Comparison of ENCODE assay signal across 23 mouse cellular contexts in genomic region chr4:135192841-135193240, GRCm38 (mm10).
DNase-seq lines count a peak whose midpoint lies in the region; ATAC-seq and TF ChIP-seq lines count a peak whose summit lies in the region.
"Had no signal": no experiment of that assay in that cellular context is flagged by ENCODE, and none has a peak within 500 bp of the region (broad histone marks: within the 10 kb centered on the region; RNA-seq: fewer than 3 reads in every experiment).

No protein-coding gene starts in this region.

- no peaks in the 10 kb centered on the region for H3K27me3 ChIP-seq in kidney, adult 2 months (replicated peaks; ENCODE audit: control insufficient read depth, insufficient read depth, low read length)
- H3K27me3 ChIP-seq: stomach, embryonic 15.5 days had no signal

- TF ChIP-seq POLR2A in kidney, adult 2 months (IDR thresholded peaks at IDR 0.05; ENCODE audit: low read depth, low read length), result no peak

- H3K36me3 ChIP-seq in kidney, adult 2 months (ENCODE audit: control insufficient read depth, insufficient read depth, low read length), result no peaks in the 10 kb centered on the region
- H3K36me3 ChIP-seq: forebrain, embryonic 10.5 days; stomach, embryonic 15.5 days had no signal

- no peak for TF ChIP-seq CTCF in kidney, adult 2 months (conservative IDR thresholded peaks at IDR 0.05; ENCODE audit: insufficient read depth, insufficient read length, low read depth, low read length)

- H3K4me1 ChIP-seq in kidney, adult 2 months (ENCODE audit: control insufficient read depth, insufficient read depth, low read length), result no peaks in the 10 kb centered on the region
- H3K4me1 ChIP-seq: forebrain, embryonic 10.5 days; stomach, embryonic 15.5 days had no signal

- ATAC-seq in common myeloid progenitor, adult 5-6 weeks (replicated peaks; ENCODE audit: low read depth, poor library complexity, severe bottlenecking), result peak; percentile 92
- ATAC-seq: hindbrain, embryonic 16.5 days; intestine, embryonic 16.5 days had no signal

- 76% methylated on average over 5 of the region's 5 CpGs for WGBS in kidney, adult 2 months

- no peak overlapping the region for H3K27ac ChIP-seq in kidney, adult 2 months (ENCODE audit: insufficient read depth, low read depth, low read length)
- H3K27ac ChIP-seq: forebrain, embryonic 10.5 days; left cerebral cortex, adult 2 months; stomach, embryonic 15.5 days had no signal

- H3K4me3 ChIP-seq in kidney, adult 2 months (ENCODE audit: insufficient read depth, low read depth, low read length), result no peak overlapping the region
- H3K4me3 ChIP-seq: forebrain, embryonic 10.5 days; left cerebral cortex, adult 2 months; myocyte; stomach, embryonic 15.5 days had no signal

- peak; percentile 19 for DNase-seq in adrenal gland, adult 2 months
- DNase-seq in adrenal gland, adult 18-20 months (ENCODE audit: low spot score in 2 of 2), result no peak
- peak; percentile 29 for DNase-seq in kidney, adult 2 months
- DNase-seq in kidney, postnatal 10 days, result no peak
- peak; percentile 75 to 76 for DNase-seq in monocyte, adult 2 months (ENCODE audit: low read depth in 1 of 2, low spot score in 2 of 2)
- DNase-seq in cerebellum, postnatal 36 days, result no peak
- no peak for DNase-seq in right cerebral cortex, postnatal 25 days
- DNase-seq: adrenal gland, postnatal 25 days; cerebellum, adult 11-12 months; cerebellum, postnatal 14 days; kidney, postnatal 14 days; left cerebral cortex, postnatal 4 days; lung, adult 18-20 months; lung, postnatal 36 days; right cerebral cortex, postnatal 14 days; thymus, adult 18-20 months had no signal

Comparison
In these comparisons a context has a peak if more than half of its experiments do, and no peak if none do; other contexts are left out.
1. DNase-seq: peak in adrenal gland, adult 2 months (single experiment), kidney, adult 2 months (single experiment) and monocyte, adult 2 months (2 of 2); none in adrenal gland, adult 18-20 months (0 of 2), kidney, postnatal 10 days (single experiment), cerebellum, postnatal 36 days (0 of 2) and right cerebral cortex, postnatal 25 days (single experiment).